Mouse (Mus musculus) liver, embryonic 14.5 days (tissue): ENCODE results near the gene Pold2.

Experiments
- CTCF ChIP-seq: IDR thresholded peaks from 2 replicates; pipeline ENCODE4 v1.5.1; 2016; ENCODE audit warnings: antibody characterized with exemption, low read depth, control low read depth
- EP300 ChIP-seq: IDR thresholded peaks from 2 replicates; pipeline ENCODE4 v1.6.1; 2016; ENCODE audit warnings: antibody characterized with exemption, low read depth

DNA sequence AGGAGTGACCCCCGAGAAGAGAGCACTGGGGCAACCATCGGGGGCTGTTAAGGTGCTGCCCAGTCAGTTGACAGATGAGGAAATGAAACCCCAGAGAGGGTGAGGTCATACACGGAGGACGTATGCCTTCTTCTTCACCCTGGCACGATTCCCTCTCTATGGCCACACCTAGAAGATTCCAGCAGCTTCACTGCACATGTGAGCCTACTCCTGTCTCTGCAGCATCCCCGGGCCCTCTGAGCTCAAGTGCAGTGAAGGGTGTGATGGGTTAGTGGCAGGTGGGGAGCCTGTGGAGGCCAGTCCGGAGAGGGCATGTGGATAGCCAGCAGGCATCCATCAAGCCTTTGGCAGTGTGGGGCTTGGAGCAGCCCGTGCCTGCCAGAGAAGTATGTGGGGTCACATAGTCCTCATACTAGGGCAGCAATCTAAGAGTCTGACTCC, 14.1 kb upstream of the Pold2 start:
- TF ChIP-seq CTCF (no peak), EP300 (no peak)
